In the genomic region with DNA sequence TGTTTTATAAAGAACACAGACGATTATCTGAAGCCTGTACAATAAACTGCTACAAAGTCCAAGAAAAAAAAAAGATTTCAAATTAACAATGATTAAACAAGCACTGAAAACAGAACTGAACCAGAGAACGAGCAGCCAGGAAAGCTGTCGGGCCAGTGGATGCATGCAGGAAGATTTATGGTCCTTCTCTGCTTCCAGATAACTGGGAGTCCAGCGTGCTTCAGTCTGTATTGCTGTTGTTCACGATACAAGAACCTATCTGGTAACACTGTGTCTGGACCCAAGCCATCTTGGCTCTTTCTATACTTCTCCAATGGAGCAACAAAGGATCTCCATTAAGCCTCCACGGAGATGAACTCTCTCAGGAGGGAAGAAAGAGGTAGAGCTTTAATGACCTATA, we compare ENCODE assay signal across 20 mouse cellular contexts.
A peak's percentile ranks its signal among the peaks of the same experiment; 100 is the strongest.
DNase-seq lines count a peak whose midpoint lies in the region; ATAC-seq lines count a peak whose summit lies in the region.
"Had no signal": no experiment of that assay in that cellular context is flagged by ENCODE, and none has a peak within 500 bp of the region (broad histone marks: within the 10 kb centered on the region; RNA-seq: fewer than 3 reads in every experiment).

No protein-coding gene starts in this region.

- H3K4me2 ChIP-seq in liver, embryonic 15.5 days, result no peak overlapping the region
- H3K4me2 ChIP-seq in intestine, embryonic 15.5 days (replicated peaks), result no peak overlapping the region
- H3K4me2 ChIP-seq: embryonic facial prominence, embryonic 13.5 days; hindbrain, embryonic 14.5 days; limb, embryonic 12.5 days; midbrain, embryonic 12.5 days had no signal

- 0 out of 2 replicates have a peak, but pooled peaks cover 8% of the 10 kb centered on the region for H3K4me1 ChIP-seq in liver, embryonic 15.5 days (replicated peaks)
- 0 out of 2 replicates have a peak, but pooled peaks cover 7% of the 10 kb centered on the region for H3K4me1 ChIP-seq in intestine, embryonic 15.5 days (replicated peaks)
- H3K4me1 ChIP-seq: embryonic facial prominence, embryonic 13.5 days; limb, embryonic 12.5 days; midbrain, embryonic 12.5 days had no signal

- 31% methylated on average over 6 of the region's 6 CpGs for WGBS in liver, embryonic 15.5 days (ENCODE audit: insufficient replicate concordance)
- 16% methylated on average over 6 of the region's 6 CpGs for WGBS in intestine, embryonic 15.5 days

- no peaks in the 10 kb centered on the region for H3K27me3 ChIP-seq in liver, embryonic 15.5 days
- H3K27me3 ChIP-seq in intestine, embryonic 15.5 days (replicated peaks), result no peaks in the 10 kb centered on the region
- H3K27me3 ChIP-seq: embryonic facial prominence, embryonic 13.5 days; midbrain, embryonic 12.5 days had no signal

- H3K9me3 ChIP-seq in liver, embryonic 15.5 days (replicated peaks), result no peaks in the 10 kb centered on the region
- H3K9me3 ChIP-seq in intestine, embryonic 15.5 days, result no peaks in the 10 kb centered on the region
- H3K9me3 ChIP-seq: embryonic facial prominence, embryonic 13.5 days; limb, embryonic 12.5 days; midbrain, embryonic 12.5 days had no signal

- no peak overlapping the region for H3K4me3 ChIP-seq in liver, embryonic 15.5 days (replicated peaks)
- no peak overlapping the region for H3K4me3 ChIP-seq in intestine, embryonic 15.5 days (replicated peaks)
- H3K4me3 ChIP-seq: embryonic facial prominence, embryonic 13.5 days; heart, adult 2 months; limb, embryonic 12.5 days; midbrain, embryonic 12.5 days had no signal

- H3K36me3 ChIP-seq in liver, embryonic 15.5 days (replicated peaks), result 0 out of 2 replicates have a peak, but pooled peaks cover 2% of the 10 kb centered on the region
- no peaks in the 10 kb centered on the region for H3K36me3 ChIP-seq in intestine, embryonic 15.5 days
- H3K36me3 ChIP-seq: embryonic facial prominence, embryonic 13.5 days; limb, embryonic 12.5 days; midbrain, embryonic 12.5 days had no signal

- DNase-seq in liver, result no peak
- DNase-seq in kidney, adult 8-10 months, result peak; percentile 24 to 38
- DNase-seq in kidney, postnatal 36 days, result peak; percentile 31 to 42
- DNase-seq in Muller cell, postnatal 12 days (ENCODE audit: inconsistent ontology term), result no peak
- DNase-seq: adrenal gland, adult 8-10 months; cerebellum, adult 9-10 months; gastrocnemius, postnatal 14 days; heart, adult 2 months; heart, postnatal 36 days; lung, adult 2 months; spleen, adult 18-20 months; thymus, postnatal 4 days had no signal

- no peak overlapping the region for H3K9ac ChIP-seq in liver, embryonic 15.5 days
- H3K9ac ChIP-seq in intestine, embryonic 15.5 days, result no peak overlapping the region
- H3K9ac ChIP-seq: embryonic facial prominence, embryonic 13.5 days; hindbrain, embryonic 14.5 days; limb, embryonic 12.5 days; midbrain, embryonic 12.5 days had no signal

- no peak for ATAC-seq in liver, embryonic 15.5 days (ENCODE audit: insufficient read depth)
- peak; percentile 51 for ATAC-seq in intestine, embryonic 15.5 days
- no peak for ATAC-seq in megakaryocyte-erythroid progenitor cell, adult 5-6 weeks (replicated peaks; ENCODE audit: low FRiP score, low TSS enrichment, poor library complexity, severe bottlenecking)
- ATAC-seq: forebrain, embryonic 14.5 days had no signal

- H3K27ac ChIP-seq in liver, embryonic 15.5 days (replicated peaks), result peak overlapping the region; percentile 31; the same call in 1 of the 2 replicates
- H3K27ac ChIP-seq in intestine, embryonic 15.5 days, result peak overlapping the region; percentile 29; the same call in 1 of the 2 replicates
- H3K27ac ChIP-seq: embryonic facial prominence, embryonic 13.5 days; heart, adult 2 months; hindbrain, embryonic 14.5 days; limb, embryonic 12.5 days; midbrain, embryonic 12.5 days had no signal

Comparison
In these comparisons a context has a peak if more than half of its experiments do, and no peak if none do; other contexts are left out.
1. DNase-seq: peak in kidney, adult 8-10 months (2 of 2) and kidney, postnatal 36 days (2 of 2); none in liver (single experiment) and Muller cell, postnatal 12 days (single experiment).